Mouse (Mus musculus) cerebellum, postnatal 36 days (tissue): ENCODE measurements around the gene Sash3.

Experiments
- DNase-seq, 2 experiments: peaks; one replicate each; pipeline ENCODE4 v3.0.0; 2021 to 2022; ENCODE audit warnings: mixed read lengths in 2 of 2

Sash3 gene

GRCm38 (mm10) chrX:48146262-48146661, at the start of gene Sash3:
Sash3 (plus strand) TSS chrX:48146436.
- DNase-seq = no peak

- DNase-seq = no peak
Observed at GRCm38 (mm10) chrX:48096580-48096979, 49.7 kb upstream of the Sash3 start.

GRCm38 (mm10) chrX:48098470-48099129, 47.6 kb upstream of the Sash3 start:
- no peak for DNase-seq

GRCm38 (mm10) chrX:48099871-48100270, 46.4 kb upstream of the Sash3 start:
- DNase-seq = no peak

GRCm38 (mm10) chrX:48103256-48103655, 43.0 kb upstream of the Sash3 start:
- no peak for DNase-seq

GRCm38 (mm10) chrX:48104736-48105441, 41.3 kb upstream of the Sash3 start:
- peak; percentile 59 to 67 for DNase-seq

- no peak for DNase-seq
Observed at GRCm38 (mm10) chrX:48106226-48106625, 40.0 kb upstream of the Sash3 start.

- no peak for DNase-seq
Observed at GRCm38 (mm10) chrX:48108394-48109315, 37.6 kb upstream of the Sash3 start, which contains the start of gene Xpnpep2. Xpnpep2 (plus strand) TSS chrX:48108725.

GRCm38 (mm10) chrX:48109316-48109655, 37.0 kb upstream of the Sash3 start:
- DNase-seq = no peak

- no peak for DNase-seq
Observed at GRCm38 (mm10) chrX:48119294-48119693, 26.9 kb upstream of the Sash3 start.

- DNase-seq = peak; percentile 74
Observed at GRCm38 (mm10) chrX:48124132-48125071, 21.8 kb upstream of the Sash3 start.

- no peak for DNase-seq
Observed at GRCm38 (mm10) chrX:48126903-48127476, 19.2 kb upstream of the Sash3 start.

- DNase-seq = no peak
Observed at GRCm38 (mm10) chrX:48127502-48128218, 18.6 kb upstream of the Sash3 start.

GRCm38 (mm10) chrX:48129167-48129566, 17.1 kb upstream of the Sash3 start:
- no peak for DNase-seq

- DNase-seq = no peak
Observed at GRCm38 (mm10) chrX:48136935-48137334, 9.3 kb upstream of the Sash3 start.

- no peak for DNase-seq
Observed at GRCm38 (mm10) chrX:48138011-48138410, 8.2 kb upstream of the Sash3 start.

- DNase-seq = no peak
Observed at GRCm38 (mm10) chrX:48138539-48139275, 7.5 kb upstream of the Sash3 start.

- DNase-seq = no peak
Observed at GRCm38 (mm10) chrX:48139368-48140285, 6.6 kb upstream of the Sash3 start.

GRCm38 (mm10) chrX:48140286-48140877, 5.9 kb upstream of the Sash3 start:
- no peak for DNase-seq
